Mouse (Mus musculus): ENCODE measurements at regions not wholly inside any gene's neighbourhood (a gene's known extent, or its start where the extent isn't known, plus 50 kb on each side); places are given as distances from the start of the nearest gene placed in this dataset.
A peak's percentile ranks its signal among the peaks of the same experiment; 100 is the strongest.

- no peaks in the 10 kb centered on the region for H3K27me3 ChIP-seq (ENCODE audit: control insufficient read depth, insufficient read depth, low read length, poor library complexity, severe bottlenecking)
- H3K9me3 ChIP-seq (replicated peaks; ENCODE audit: control insufficient read depth, insufficient read depth, low read length, poor library complexity, severe bottlenecking) = peaks cover 12% of the 10 kb centered on the region
- H3K36me3 ChIP-seq (ENCODE audit: control insufficient read depth, insufficient read depth, low read length, poor library complexity, severe bottlenecking) = no peaks in the 10 kb centered on the region
- H3K27ac ChIP-seq (ENCODE audit: insufficient read depth, low read length) = peak overlapping the region; percentile 61
- no peak overlapping the region for H3K9ac ChIP-seq (ENCODE audit: low read depth, poor library complexity, severe bottlenecking)
- peaks cover 5% of the 10 kb centered on the region for H3K4me1 ChIP-seq (ENCODE audit: control insufficient read depth, insufficient read depth, low read length)
- no peak overlapping the region for H3K4me3 ChIP-seq (ENCODE audit: low read depth, low read length)
- TF ChIP-seq CTCF (IDR thresholded peaks at IDR 0.05; ENCODE audit: low read depth, low read length) (no peak), POLR2A (IDR thresholded peaks at IDR 0.05; ENCODE audit: insufficient read depth, low read length) (no peak), EP300 (IDR thresholded peaks at IDR 0.05; ENCODE audit: insufficient read depth, low read depth, low read length) (no peak)
Observed at GRCm38 (mm10) chr5:64494429-64494828, 308.8 kb upstream of the Klf3 start.

- Histone ChIP-seq H3K4me3 (ENCODE audit: low read depth, low read length) (no peak overlapping the region), H3K9ac (ENCODE audit: low read depth, poor library complexity, severe bottlenecking) (no peak overlapping the region), H3K27ac (ENCODE audit: insufficient read depth, low read length) (no peak overlapping the region), H3K36me3 (ENCODE audit: control insufficient read depth, insufficient read depth, low read length, poor library complexity, severe bottlenecking) (no peaks in the 10 kb centered on the region), H3K27me3 (ENCODE audit: control insufficient read depth, insufficient read depth, low read length, poor library complexity, severe bottlenecking) (no peaks in the 10 kb centered on the region), H3K4me1 (ENCODE audit: control insufficient read depth, insufficient read depth, low read length) (peaks cover 4% of the 10 kb centered on the region), H3K9me3 (replicated peaks; ENCODE audit: control insufficient read depth, insufficient read depth, low read length, poor library complexity, severe bottlenecking) (peaks cover 12% of the 10 kb centered on the region)
- no peak for TF ChIP-seq CTCF (IDR thresholded peaks at IDR 0.05; ENCODE audit: low read depth, low read length)
- no peak for TF ChIP-seq EP300 (IDR thresholded peaks at IDR 0.05; ENCODE audit: insufficient read depth, low read depth, low read length)
- TF ChIP-seq POLR2A (IDR thresholded peaks at IDR 0.05; ENCODE audit: insufficient read depth, low read length) = no peak
Observed at GRCm38 (mm10) chr5:64496853-64497252, 306.3 kb upstream of the Klf3 start.

GRCm38 (mm10) chr5:64498431-64498830 is 304.8 kb upstream of the Klf3 start:
- Histone ChIP-seq H3K9ac (ENCODE audit: low read depth, poor library complexity, severe bottlenecking) (no peak overlapping the region), H3K4me3 (ENCODE audit: low read depth, low read length) (no peak overlapping the region), H3K9me3 (replicated peaks; ENCODE audit: control insufficient read depth, insufficient read depth, low read length, poor library complexity, severe bottlenecking) (peaks cover 12% of the 10 kb centered on the region), H3K4me1 (ENCODE audit: control insufficient read depth, insufficient read depth, low read length) (peaks cover 5% of the 10 kb centered on the region), H3K27me3 (ENCODE audit: control insufficient read depth, insufficient read depth, low read length, poor library complexity, severe bottlenecking) (no peaks in the 10 kb centered on the region), H3K36me3 (ENCODE audit: control insufficient read depth, insufficient read depth, low read length, poor library complexity, severe bottlenecking) (no peaks in the 10 kb centered on the region), H3K27ac (ENCODE audit: insufficient read depth, low read length) (no peak overlapping the region)
- TF ChIP-seq POLR2A (IDR thresholded peaks at IDR 0.05; ENCODE audit: insufficient read depth, low read length) (no peak), CTCF (IDR thresholded peaks at IDR 0.05; ENCODE audit: low read depth, low read length) (no peak), EP300 (IDR thresholded peaks at IDR 0.05; ENCODE audit: insufficient read depth, low read depth, low read length) (no peak)

- Histone ChIP-seq H3K4me1 (ENCODE audit: control insufficient read depth, insufficient read depth, low read length) (peaks cover 9% of the 10 kb centered on the region), H3K36me3 (ENCODE audit: control insufficient read depth, insufficient read depth, low read length, poor library complexity, severe bottlenecking) (no peaks in the 10 kb centered on the region), H3K9me3 (replicated peaks; ENCODE audit: control insufficient read depth, insufficient read depth, low read length, poor library complexity, severe bottlenecking) (peaks cover 12% of the 10 kb centered on the region), H3K27ac (ENCODE audit: insufficient read depth, low read length) (peak overlapping the region; percentile 43; the same call in 1 of the 2 replicates), H3K27me3 (ENCODE audit: control insufficient read depth, insufficient read depth, low read length, poor library complexity, severe bottlenecking) (no peaks in the 10 kb centered on the region), H3K9ac (ENCODE audit: low read depth, poor library complexity, severe bottlenecking) (no peak overlapping the region), H3K4me3 (ENCODE audit: low read depth, low read length) (no peak overlapping the region)
- TF ChIP-seq POLR2A (IDR thresholded peaks at IDR 0.05; ENCODE audit: insufficient read depth, low read length) (no peak), EP300 (IDR thresholded peaks at IDR 0.05; ENCODE audit: insufficient read depth, low read depth, low read length) (no peak), CTCF (IDR thresholded peaks at IDR 0.05; ENCODE audit: low read depth, low read length) (no peak)
Observed at GRCm38 (mm10) chr5:64499131-64499530, 304.1 kb upstream of the Klf3 start.

GRCm38 (mm10) chr5:64500413-64500812 is 302.8 kb upstream of the Klf3 start:
- Histone ChIP-seq H3K4me3 (ENCODE audit: low read depth, low read length) (no peak overlapping the region; the same call in 1 of the 2 replicates), H3K27ac (ENCODE audit: insufficient read depth, low read length) (peak overlapping the region; percentile 99), H3K9ac (ENCODE audit: low read depth, poor library complexity, severe bottlenecking) (peak overlapping the region; percentile 80; the same call in 1 of the 2 replicates), H3K9me3 (replicated peaks; ENCODE audit: control insufficient read depth, insufficient read depth, low read length, poor library complexity, severe bottlenecking) (peaks cover 12% of the 10 kb centered on the region), H3K4me1 (ENCODE audit: control insufficient read depth, insufficient read depth, low read length) (peaks cover 10% of the 10 kb centered on the region), H3K36me3 (ENCODE audit: control insufficient read depth, insufficient read depth, low read length, poor library complexity, severe bottlenecking) (no peaks in the 10 kb centered on the region), H3K27me3 (ENCODE audit: control insufficient read depth, insufficient read depth, low read length, poor library complexity, severe bottlenecking) (no peaks in the 10 kb centered on the region)
- TF ChIP-seq EP300 (IDR thresholded peaks at IDR 0.05; ENCODE audit: insufficient read depth, low read depth, low read length) (peak; percentile 100), CTCF (IDR thresholded peaks at IDR 0.05; ENCODE audit: low read depth, low read length) (no peak)

GRCm38 (mm10) chr5:64500866-64501265 is 302.3 kb upstream of the Klf3 start:
- TF ChIP-seq CTCF (IDR thresholded peaks at IDR 0.05; ENCODE audit: low read depth, low read length) (no peak), EP300 (IDR thresholded peaks at IDR 0.05; ENCODE audit: insufficient read depth, low read depth, low read length) (peak; percentile 80), POLR2A (IDR thresholded peaks at IDR 0.05; ENCODE audit: insufficient read depth, low read length) (no peak)
- H3K36me3 ChIP-seq (ENCODE audit: control insufficient read depth, insufficient read depth, low read length, poor library complexity, severe bottlenecking) = no peaks in the 10 kb centered on the region
- H3K4me1 ChIP-seq (ENCODE audit: control insufficient read depth, insufficient read depth, low read length) = peaks cover 10% of the 10 kb centered on the region
- H3K4me3 ChIP-seq (ENCODE audit: low read depth, low read length) = peak overlapping the region; percentile 53
- peaks cover 12% of the 10 kb centered on the region for H3K9me3 ChIP-seq (replicated peaks; ENCODE audit: control insufficient read depth, insufficient read depth, low read length, poor library complexity, severe bottlenecking)
- no peaks in the 10 kb centered on the region for H3K27me3 ChIP-seq (ENCODE audit: control insufficient read depth, insufficient read depth, low read length, poor library complexity, severe bottlenecking)
- peak overlapping the region; percentile 80 for H3K9ac ChIP-seq (ENCODE audit: low read depth, poor library complexity, severe bottlenecking)
- peak overlapping the region; percentile 99 for H3K27ac ChIP-seq (ENCODE audit: insufficient read depth, low read length)

All from ES-Bruce4 (cell line).